In genomic region chr13:52649791-52650418, GRCm38 (mm10) we compare ENCODE assay signal across 21 mouse cellular contexts.
"Had no signal": no experiment of that assay in that cellular context is flagged by ENCODE, and none has a peak within 500 bp of the region (broad histone marks: within the 10 kb centered on the region; RNA-seq: fewer than 3 reads in every experiment).

No protein-coding gene starts in this region.

- H3K9ac ChIP-seq: lung, embryonic 14.5 days; midbrain, embryonic 12.5 days; neural tube, embryonic 13.5 days; neural tube, embryonic 15.5 days; stomach, embryonic 15.5 days had no signal

- H3K9me3 ChIP-seq: midbrain, embryonic 10.5 days; midbrain, embryonic 12.5 days; neural tube, embryonic 13.5 days; neural tube, embryonic 15.5 days; stomach, embryonic 15.5 days had no signal

- H3K27me3 ChIP-seq: neural tube, embryonic 13.5 days; neural tube, embryonic 15.5 days; stomach, embryonic 15.5 days had no signal

- H3K27ac ChIP-seq: midbrain, embryonic 10.5 days; midbrain, embryonic 12.5 days; neural tube, embryonic 13.5 days; neural tube, embryonic 15.5 days; stomach, embryonic 15.5 days; stomach, postnatal 0 days had no signal

- H3K4me3 ChIP-seq: midbrain, embryonic 10.5 days; midbrain, embryonic 12.5 days; myocyte; neural tube, embryonic 13.5 days; neural tube, embryonic 15.5 days; stomach, embryonic 15.5 days had no signal

- H3K4me2 ChIP-seq: lung, embryonic 14.5 days; midbrain, embryonic 12.5 days; neural tube, embryonic 13.5 days; neural tube, embryonic 15.5 days; stomach, embryonic 15.5 days had no signal

- DNase-seq: lung, adult 18-20 months; lung, embryonic 14.5 days; lung, postnatal 10 days; lung, postnatal 4 days; midbrain, embryonic 14.5 days; retina, postnatal 1 day; right cerebral cortex, adult 18-20 months; right cerebral cortex, postnatal 25 days; right cerebral cortex, postnatal 4 days; spleen, adult 18-20 months; thymus, adult 2 months; thymus, postnatal 25 days; thymus, postnatal 4 days had no signal

- H3K36me3 ChIP-seq: midbrain, embryonic 10.5 days; midbrain, embryonic 12.5 days; neural tube, embryonic 13.5 days; neural tube, embryonic 15.5 days; stomach, embryonic 15.5 days had no signal

- H3K4me1 ChIP-seq: midbrain, embryonic 12.5 days; stomach, embryonic 15.5 days had no signal

- ATAC-seq: midbrain, embryonic 16.5 days had no signal
